10 mouse cellular contexts compared by ENCODE assay signal in genomic region chr6:127250874-127251670, GRCm38 (mm10).
DNase-seq lines count a peak whose midpoint lies in the region; ATAC-seq and TF ChIP-seq lines count a peak whose summit lies in the region.
"Had no signal": no experiment of that assay in that cellular context is flagged by ENCODE, and none has a peak within 500 bp of the region (broad histone marks: within the 10 kb centered on the region; RNA-seq: fewer than 3 reads in every experiment).

No protein-coding gene starts in this region.

- H3K4me3 ChIP-seq in heart, embryonic 12.5 days, result no peak overlapping the region
- no peak overlapping the region for H3K4me3 ChIP-seq in heart, adult 2 months
- H3K4me3 ChIP-seq in E14TG2a.4 (replicated peaks; ENCODE audit: low read length), result peak overlapping the region; percentile 72
- H3K4me3 ChIP-seq in forebrain, embryonic 13.5 days, result no peak overlapping the region
- H3K4me3 ChIP-seq in limb, embryonic 14.5 days (replicated peaks; ENCODE audit: low read length), result peak overlapping the region; percentile 16

- 22% methylated on average over 11 of the region's 11 CpGs for WGBS in heart, embryonic 12.5 days
- 51% methylated on average over 11 of the region's 11 CpGs for WGBS in heart, adult 2 months
- 4% methylated on average over 11 of the region's 11 CpGs for WGBS in forebrain, embryonic 13.5 days
- WGBS in limb, embryonic 14.5 days, result 5% methylated on average over 11 of the region's 11 CpGs

- intact Hi-C loops in heart, adult 2 months (cut with DNase I), result no loop called here

- H3K4me1 ChIP-seq in heart, embryonic 12.5 days (replicated peaks), result peaks cover 16% of the 10 kb centered on the region
- no peaks in the 10 kb centered on the region for H3K4me1 ChIP-seq in heart, adult 2 months (ENCODE audit: control insufficient read depth, insufficient read depth, low read length)
- peaks cover 96% of the 10 kb centered on the region for H3K4me1 ChIP-seq in E14TG2a.4 (replicated peaks; ENCODE audit: low read depth, low read length)
- peaks cover 28% of the 10 kb centered on the region for H3K4me1 ChIP-seq in forebrain, embryonic 13.5 days
- H3K4me1 ChIP-seq in limb, embryonic 14.5 days (ENCODE audit: control insufficient read depth, insufficient read depth, low read length), result peaks cover 33% of the 10 kb centered on the region

- TF ChIP-seq POLR2A in heart, adult 2 months (IDR thresholded peaks at IDR 0.05; ENCODE audit: insufficient read depth, low read depth, low read length), result no peak
- TF ChIP-seq POLR2A in limb, embryonic 14.5 days (IDR thresholded peaks at IDR 0.05; ENCODE audit: borderline replicate concordance, extremely low read depth, insufficient read depth, insufficient read length), result no peak

- H3K36me3 ChIP-seq in heart, embryonic 12.5 days, result no peaks in the 10 kb centered on the region
- no peaks in the 10 kb centered on the region for H3K36me3 ChIP-seq in heart, adult 2 months (ENCODE audit: control insufficient read depth, insufficient read depth, low read length)
- H3K36me3 ChIP-seq in E14TG2a.4 (ENCODE audit: insufficient read depth, low read length), result no peaks in the 10 kb centered on the region
- H3K36me3 ChIP-seq in forebrain, embryonic 13.5 days (ENCODE audit: poor library complexity, severe bottlenecking), result no peaks in the 10 kb centered on the region
- H3K36me3 ChIP-seq in limb, embryonic 14.5 days (ENCODE audit: control insufficient read depth, insufficient read depth, low read length), result no peaks in the 10 kb centered on the region

- no peak overlapping the region for H3K9ac ChIP-seq in heart, embryonic 12.5 days
- no peak overlapping the region for H3K9ac ChIP-seq in heart, adult 2 months (ENCODE audit: low read depth, low read length)
- H3K9ac ChIP-seq in forebrain, embryonic 13.5 days, result 0 out of 2 replicates have a peak overlapping the region, but pooled peaks have one; percentile 0
- H3K9ac ChIP-seq in limb, embryonic 14.5 days (ENCODE audit: low read depth, low read length, severe bottlenecking), result peak overlapping the region; percentile 38; the same call in 1 of the 2 replicates

- DNase-seq in heart, adult 2 months, result no peak
- peak; percentile 14 for DNase-seq in limb, embryonic 14.5 days (ENCODE audit: low spot score)
- no peak for DNase-seq in adrenal gland, postnatal 36 days
- DNase-seq in adrenal gland, postnatal 25 days, result no peak
- no peak for DNase-seq in spleen, adult 18-20 months
- DNase-seq: heart, adult 11 months; lung, postnatal 10 days had no signal

- H3K9me3 ChIP-seq in heart, embryonic 12.5 days (replicated peaks), result 0 out of 2 replicates have a peak, but pooled peaks cover 2% of the 10 kb centered on the region
- H3K9me3 ChIP-seq in E14TG2a.4 (ENCODE audit: low read length), result no peaks in the 10 kb centered on the region
- no peaks in the 10 kb centered on the region for H3K9me3 ChIP-seq in forebrain, embryonic 13.5 days (replicated peaks)
- H3K9me3 ChIP-seq in limb, embryonic 14.5 days (ENCODE audit: control insufficient read depth, low read length), result no peaks in the 10 kb centered on the region

- no peak for TF ChIP-seq CTCF in heart, adult 2 months (IDR thresholded peaks at IDR 0.05)
- no peak for TF ChIP-seq CTCF in E14TG2a.4 (conservative IDR thresholded peaks at IDR 0.05; ENCODE audit: low read length)

- no peak overlapping the region for H3K27ac ChIP-seq in heart, embryonic 12.5 days (ENCODE audit: poor library complexity, severe bottlenecking)
- no peak overlapping the region for H3K27ac ChIP-seq in heart, adult 2 months
- H3K27ac ChIP-seq in forebrain, embryonic 13.5 days, result peak overlapping the region; percentile 22; the same call in 1 of the 2 replicates
- H3K27ac ChIP-seq in limb, embryonic 14.5 days (replicated peaks; ENCODE audit: low read depth, low read length), result peak overlapping the region; percentile 89

- 0 out of 2 replicates have a peak, but pooled peaks cover 3% of the 10 kb centered on the region for H3K27me3 ChIP-seq in heart, embryonic 12.5 days (replicated peaks)
- no peaks in the 10 kb centered on the region for H3K27me3 ChIP-seq in heart, adult 2 months (ENCODE audit: control insufficient read depth, insufficient read depth, low read length)
- no peaks in the 10 kb centered on the region for H3K27me3 ChIP-seq in E14TG2a.4 (ENCODE audit: insufficient read depth, low read length)
- no peaks in the 10 kb centered on the region for H3K27me3 ChIP-seq in forebrain, embryonic 13.5 days
- H3K27me3 ChIP-seq in limb, embryonic 14.5 days (ENCODE audit: control insufficient read depth, insufficient read depth, low read length), result no peaks in the 10 kb centered on the region

- H3K79me2 ChIP-seq in heart, adult 2 months (replicated peaks; ENCODE audit: control insufficient read depth, insufficient read depth, low read length), result no peaks in the 10 kb centered on the region

- H3K4me2 ChIP-seq in heart, embryonic 12.5 days, result peak overlapping the region; percentile 41; the same call in 1 of the 2 replicates
- peak overlapping the region; percentile 38 for H3K4me2 ChIP-seq in forebrain, embryonic 13.5 days
- peak overlapping the region; percentile 46 for H3K4me2 ChIP-seq in limb, embryonic 14.5 days (replicated peaks; ENCODE audit: low read depth, low read length, severe bottlenecking)

- ATAC-seq in heart, embryonic 12.5 days (ENCODE audit: insufficient number of reproducible peaks, low FRiP score), result no peak
- ATAC-seq in forebrain, embryonic 13.5 days, result peak; percentile 31; the same call in 1 of the 2 replicates
- ATAC-seq in limb, embryonic 14.5 days (ENCODE audit: low FRiP score, low read depth), result peak; percentile 39; the same call in 1 of the 2 replicates

- TF ChIP-seq EP300 in heart, adult 2 months (IDR thresholded peaks at IDR 0.05; ENCODE audit: insufficient read depth, low read depth, low read length), result no peak

Comparison
In these comparisons a context has a peak if more than half of its experiments do, and no peak if none do; other contexts are left out.
1. H3K27ac ChIP-seq: peak in forebrain, embryonic 13.5 days (single experiment) and limb, embryonic 14.5 days (single experiment); none in heart, embryonic 12.5 days (single experiment) and heart, adult 2 months (single experiment).
2. H3K4me3 ChIP-seq: peak in E14TG2a.4 (single experiment) and limb, embryonic 14.5 days (single experiment); none in heart, embryonic 12.5 days (single experiment), heart, adult 2 months (single experiment) and forebrain, embryonic 13.5 days (single experiment).
3. H3K9ac ChIP-seq: peak in forebrain, embryonic 13.5 days (single experiment) and limb, embryonic 14.5 days (single experiment); none in heart, embryonic 12.5 days (single experiment) and heart, adult 2 months (single experiment).
4. Peak in every context shown above with its lines, with median percentiles within 50 percentile points of each other: H3K4me2 ChIP-seq.